Mouse (Mus musculus) kidney, embryonic 16.5 days (tissue): ENCODE results near the gene Bahcc1. TPM values are rescaled to one million over a fixed set of nuclear protein-coding genes. Genes with fewer than 3 reads are reported as not detected.

ENCODE experiments used
- ATAC-seq: fragments of 200-750 bp; cut with Nextera tagmentation; 2 replicates; pipeline ENCODE4 v1.8.0; 2017; ENCODE audit warnings: moderate TSS enrichment; ENCODE audit not compliant: low FRiP score, low TSS enrichment
- H3K27ac ChIP-seq: fragments of 300-500 bp; sonication (generic); 2 replicates; pipeline ENCODE4 v1.5.1; 2014; ENCODE audit warnings: low read length
- H3K27me3 ChIP-seq: fragments of 300-500 bp; sonication (generic); 2 replicates; pipeline ENCODE4 v1.6.1; 2014; ENCODE audit warnings: low read length, control low read depth, mixed read lengths; ENCODE audit not compliant: insufficient read depth
- H3K36me3 ChIP-seq: fragments of 300-500 bp; sonication (generic); 2 replicates; pipeline ENCODE4 v1.6.1; 2014; ENCODE audit warnings: low read length, control low read depth, mixed read lengths; ENCODE audit not compliant: insufficient read depth
- H3K4me1 ChIP-seq: fragments of 300-500 bp; sonication (generic); 2 replicates; pipeline ENCODE4 v1.6.1; 2014; ENCODE audit warnings: low read length, control low read depth, mixed read lengths; ENCODE audit not compliant: insufficient read depth
- H3K4me2 ChIP-seq: fragments of 300-500 bp; sonication (generic); replicated peaks from 2 replicates; pipeline ENCODE4 v1.6.1; 2014; ENCODE audit warnings: low read depth, low read length
- H3K4me3 ChIP-seq: fragments of 300-500 bp; sonication (generic); 2 replicates; pipeline ENCODE4 v1.5.1; 2014; ENCODE audit warnings: mild to moderate bottlenecking, low read length
- H3K9ac ChIP-seq: fragments of 300-500 bp; sonication (generic); replicated peaks from 2 replicates; pipeline ENCODE4 v1.6.1; 2014; ENCODE audit warnings: low read length
- H3K9me3 ChIP-seq: fragments of 300-500 bp; sonication (generic); 2 replicates; pipeline ENCODE4 v1.6.1; 2016; ENCODE audit warnings: low read length, control low read depth
- WGBS: fragments of 180-500 bp; shearing (Covaris S2); extraction: QIAGEN DNeasy Blood & Tissue Kit; methylation state at CpG from one replicate; pipeline ENCODE4 v1.1.7; 2014; 5-methylcytosine and 5-hydroxymethylcytosine counted together
- polyA plus RNA-seq: library from polyadenylated mRNA; unstranded; fragments of >200 nt; fragmentation: Nextera tagmentation; extraction: Ambion mirVana; gene quantifications from 2 replicates; pipeline ENCODE4 v1.2.1, GENCODE M21; 2015

Gene Bahcc1
- polyA plus RNA-seq, 1 experiment from 2014 or later: 14.2 TPM

DNA sequence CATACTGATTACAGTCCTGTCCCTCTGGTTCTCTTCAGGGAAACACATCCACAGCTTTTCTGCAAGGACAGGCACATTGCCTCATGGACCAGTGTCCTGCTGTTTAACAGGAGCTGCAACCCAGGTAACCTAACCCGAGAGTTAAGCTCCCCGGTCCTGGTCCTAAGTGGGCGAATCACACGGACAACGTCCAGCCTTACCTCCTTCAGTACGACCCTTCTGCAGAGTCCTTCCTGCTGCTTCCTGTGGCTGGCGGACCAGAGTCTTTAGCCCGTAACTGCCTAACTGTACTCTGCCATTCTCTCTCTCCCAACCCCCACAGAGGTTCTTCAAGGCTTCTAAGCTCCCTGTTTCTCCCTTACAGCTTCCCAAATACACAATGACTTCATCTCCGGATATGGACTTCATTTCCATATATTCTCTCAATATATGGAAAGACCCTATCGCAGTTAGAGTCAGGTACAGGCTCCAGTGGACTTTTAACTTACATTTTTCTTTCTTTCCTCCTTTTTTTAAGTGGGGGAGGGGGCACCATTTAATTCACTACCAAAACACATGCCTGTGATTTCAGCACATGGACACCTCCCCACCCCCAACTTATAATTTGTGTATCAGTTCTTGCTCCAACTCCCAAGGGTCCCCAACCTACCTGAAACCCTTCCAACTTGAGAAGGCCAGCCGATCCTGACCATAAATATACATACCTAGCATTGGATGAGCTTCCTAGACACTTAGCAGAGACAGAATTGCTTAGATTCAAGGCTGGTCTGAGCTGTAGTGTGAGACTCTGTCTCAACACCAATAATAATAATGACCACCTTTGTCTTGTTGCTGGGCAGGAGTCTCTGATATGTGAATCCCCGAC lies 11.6 kb upstream of the Bahcc1 start:
- Histone ChIP-seq H3K4me3 (no peak overlapping the region), H3K4me1 (peaks cover 97% of the 10 kb centered on the region), H3K27ac (peak overlapping the region; percentile 97), H3K27me3 (no peaks in the 10 kb centered on the region), H3K4me2 (peak overlapping the region; percentile 24), H3K9me3 (no peaks in the 10 kb centered on the region), H3K36me3 (no peaks in the 10 kb centered on the region), H3K9ac (peak overlapping the region; percentile 56)
- ATAC-seq: no peak
- WGBS: 31% methylated on average over 12 of the region's 12 CpGs

DNA sequence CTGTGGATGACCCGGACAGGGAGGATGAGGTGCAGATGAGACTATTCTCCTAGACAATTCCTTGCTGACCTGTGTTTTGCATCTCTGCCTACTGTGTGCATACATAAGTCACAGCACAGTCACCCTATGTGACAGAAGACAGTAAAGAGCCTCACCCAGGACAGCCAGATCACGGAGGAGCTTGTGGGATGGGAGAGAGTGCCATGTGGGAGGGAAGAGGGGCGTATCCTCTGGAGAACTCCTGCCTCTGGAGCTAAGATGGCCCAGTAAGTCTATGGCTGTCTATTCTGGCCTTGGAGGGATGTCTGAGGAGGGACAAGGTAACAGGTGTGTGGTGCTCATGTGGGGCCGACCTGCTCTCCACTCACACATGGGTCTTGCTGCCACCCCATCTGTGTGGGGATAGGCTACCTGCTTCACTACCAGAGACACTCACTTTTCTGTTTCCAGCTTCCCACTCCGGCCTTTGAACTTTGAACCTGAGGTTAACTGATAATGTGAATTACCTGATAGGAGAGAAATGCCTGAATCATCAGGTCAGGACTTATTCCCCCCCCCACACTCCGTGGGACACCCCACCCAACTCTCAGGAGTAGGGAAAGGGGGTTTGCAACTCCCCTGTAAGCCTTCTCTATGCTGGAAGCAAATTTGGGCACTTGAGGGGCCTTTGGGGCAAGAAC lies 10.2 kb upstream of the Bahcc1 start:
- no peak overlapping the region for H3K4me3 ChIP-seq
- 75% methylated on average over 6 of the region's 6 CpGs for WGBS
- H3K36me3 ChIP-seq: no peaks in the 10 kb centered on the region
- no peaks in the 10 kb centered on the region for H3K9me3 ChIP-seq
- H3K9ac ChIP-seq: no peak overlapping the region
- peaks cover 97% of the 10 kb centered on the region for H3K4me1 ChIP-seq
- H3K27me3 ChIP-seq: no peaks in the 10 kb centered on the region
- H3K27ac ChIP-seq: peak overlapping the region; percentile 95
- no peak overlapping the region for H3K4me2 ChIP-seq
- ATAC-seq: no peak

- no peaks in the 10 kb centered on the region for H3K36me3 ChIP-seq
- peak; percentile 21; the same call in 1 of the 2 replicates for ATAC-seq
- peaks cover 97% of the 10 kb centered on the region for H3K4me1 ChIP-seq
- H3K4me2 ChIP-seq: no peak overlapping the region
- peak overlapping the region; percentile 95 for H3K27ac ChIP-seq
- WGBS: 41% methylated on average over 19 of the region's 19 CpGs
- no peak overlapping the region for H3K4me3 ChIP-seq
- no peaks in the 10 kb centered on the region for H3K27me3 ChIP-seq
- H3K9me3 ChIP-seq: no peaks in the 10 kb centered on the region
- peak overlapping the region; percentile 69 for H3K9ac ChIP-seq
Measured at GRCm38 (mm10) chr11:120223586-120224487, 8.9 kb upstream of the Bahcc1 start.

GRCm38 (mm10) chr11:120224488-120225255 lies 8.1 kb upstream of the Bahcc1 start:
- peak overlapping the region; percentile 69 for H3K9ac ChIP-seq
- H3K4me2 ChIP-seq: peak overlapping the region; percentile 52
- H3K9me3 ChIP-seq: no peaks in the 10 kb centered on the region
- no peaks in the 10 kb centered on the region for H3K36me3 ChIP-seq
- peak overlapping the region; percentile 23 for H3K4me3 ChIP-seq
- 10% methylated on average over 11 of the region's 11 CpGs for WGBS
- H3K27me3 ChIP-seq: no peaks in the 10 kb centered on the region
- peaks cover 97% of the 10 kb centered on the region for H3K4me1 ChIP-seq
- H3K27ac ChIP-seq: peak overlapping the region; percentile 95
- 0 out of 2 replicates have a peak, but pooled peaks have one; percentile 9 for ATAC-seq

- WGBS: 5% methylated on average over 36 of the region's 36 CpGs
Measured at GRCm38 (mm10) chr11:120225256-120226195, 7.2 kb upstream of the Bahcc1 start.

GRCm38 (mm10) chr11:120226421-120227280 lies 6.1 kb upstream of the Bahcc1 start:
- Histone ChIP-seq H3K27ac (peak overlapping the region; percentile 95), H3K27me3 (no peaks in the 10 kb centered on the region), H3K4me2 (0 out of 2 replicates have a peak overlapping the region, but pooled peaks have one; percentile 88), H3K4me1 (peaks cover 78% of the 10 kb centered on the region), H3K36me3 (no peaks in the 10 kb centered on the region), H3K4me3 (no peak overlapping the region), H3K9ac (peak overlapping the region; percentile 69), H3K9me3 (no peaks in the 10 kb centered on the region)
- 51% methylated on average over 12 of the region's 12 CpGs for WGBS
- no peak for ATAC-seq

More at GRCm38 (mm10) chr11:120225256-120226195, 7.2 kb upstream of the Bahcc1 start:
- Histone ChIP-seq H3K27ac (peak overlapping the region; percentile 95), H3K4me2 (peak overlapping the region; percentile 52), H3K27me3 (no peaks in the 10 kb centered on the region), H3K9ac (peak overlapping the region; percentile 69), H3K4me1 (peaks cover 88% of the 10 kb centered on the region), H3K4me3 (peak overlapping the region; percentile 23), H3K36me3 (no peaks in the 10 kb centered on the region), H3K9me3 (no peaks in the 10 kb centered on the region)
- peak; percentile 35; the same call in 1 of the 2 replicates for ATAC-seq

- peak overlapping the region; percentile 69 for H3K9ac ChIP-seq
- 17% methylated on average over 8 of the region's 8 CpGs for WGBS
- ATAC-seq: no peak
- peaks cover 80% of the 10 kb centered on the region for H3K4me1 ChIP-seq
- peak overlapping the region; percentile 88 for H3K4me2 ChIP-seq
- H3K27ac ChIP-seq: peak overlapping the region; percentile 95
- H3K36me3 ChIP-seq: no peaks in the 10 kb centered on the region
- no peaks in the 10 kb centered on the region for H3K27me3 ChIP-seq
- no peaks in the 10 kb centered on the region for H3K9me3 ChIP-seq
- peak overlapping the region; percentile 12; the same call in 1 of the 2 replicates for H3K4me3 ChIP-seq
Measured at GRCm38 (mm10) chr11:120227571-120228051, 5.1 kb upstream of the Bahcc1 start.
